Mouse (Mus musculus) right cerebral cortex, postnatal 4 days (tissue): Measurements from ENCODE around the gene Themis.
A peak's percentile ranks its signal among the peaks of the same experiment; 100 is the strongest.

ENCODE experiments used
- DNase-seq: peaks from one replicate; pipeline ENCODE4 v3.0.0-alpha.2; 2022

The Themis gene

DNA sequence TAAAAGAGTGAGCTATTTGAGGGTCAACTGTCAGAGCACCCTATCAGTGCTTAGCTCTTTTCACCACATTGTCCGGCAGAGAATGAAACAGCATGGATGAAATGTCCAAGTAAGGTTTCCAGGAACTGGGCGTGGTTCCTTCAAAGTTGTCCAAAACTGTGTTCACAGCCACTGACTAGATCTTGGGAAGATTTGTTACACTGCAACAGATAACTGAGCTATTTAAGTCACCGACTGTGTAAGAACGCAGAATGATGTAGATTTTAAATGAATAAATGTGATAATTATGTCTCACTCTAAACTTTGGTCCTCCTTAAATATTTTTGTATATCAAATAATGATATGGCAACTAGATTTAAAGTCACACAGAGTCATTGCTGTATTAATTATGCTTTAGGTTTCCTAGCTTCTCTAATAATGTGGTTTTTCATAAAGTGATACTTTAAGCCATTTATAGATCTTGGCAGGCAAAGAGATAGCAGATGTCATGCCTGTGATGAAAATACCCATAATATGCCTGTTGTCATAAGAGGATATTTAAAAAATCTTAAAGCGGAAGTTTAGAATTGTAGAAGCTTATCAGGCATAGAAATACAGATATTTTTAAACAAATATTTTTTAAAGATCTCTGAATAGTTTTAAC is 143.9 kb downstream of the Themis start:
- no peak for DNase-seq

DNA sequence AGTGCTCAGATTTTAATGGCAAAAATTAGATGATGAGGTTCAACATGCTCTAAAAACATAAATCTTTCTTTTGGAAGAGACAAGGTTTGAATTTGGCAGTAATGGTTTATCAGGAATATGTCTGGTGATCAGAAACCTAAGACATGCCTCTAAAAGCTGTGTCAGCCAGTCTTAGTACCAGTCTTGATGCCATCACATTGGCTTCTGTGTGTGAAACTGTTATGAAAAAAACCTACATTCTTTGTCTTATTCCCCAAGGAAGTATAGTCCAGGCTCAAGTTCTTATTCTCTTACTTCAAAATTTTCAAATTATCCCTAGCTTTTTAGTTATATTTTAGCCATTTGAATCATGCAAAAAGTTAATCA is 144.4 kb downstream of the Themis start:
- no peak for DNase-seq

DNA sequence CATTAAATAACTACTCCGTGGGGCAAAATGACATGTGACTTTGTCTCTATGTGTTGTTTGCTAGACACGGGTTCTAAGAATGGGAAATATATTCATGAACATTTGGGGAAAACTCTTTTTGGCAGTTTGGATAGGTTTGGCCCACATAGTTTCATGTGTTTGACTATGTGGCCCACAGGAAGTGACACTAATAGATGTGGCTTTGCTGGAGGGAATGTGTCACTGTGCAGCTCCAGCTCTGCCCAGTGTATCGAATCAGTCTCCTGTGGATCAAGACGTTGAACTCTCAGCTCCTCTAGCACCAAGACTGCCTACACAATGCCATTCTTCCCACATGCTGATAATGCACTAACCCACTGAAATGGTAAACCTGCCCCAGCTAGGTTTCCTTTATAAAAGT is 148.0 kb downstream of the Themis start:
- no peak for DNase-seq

DNA sequence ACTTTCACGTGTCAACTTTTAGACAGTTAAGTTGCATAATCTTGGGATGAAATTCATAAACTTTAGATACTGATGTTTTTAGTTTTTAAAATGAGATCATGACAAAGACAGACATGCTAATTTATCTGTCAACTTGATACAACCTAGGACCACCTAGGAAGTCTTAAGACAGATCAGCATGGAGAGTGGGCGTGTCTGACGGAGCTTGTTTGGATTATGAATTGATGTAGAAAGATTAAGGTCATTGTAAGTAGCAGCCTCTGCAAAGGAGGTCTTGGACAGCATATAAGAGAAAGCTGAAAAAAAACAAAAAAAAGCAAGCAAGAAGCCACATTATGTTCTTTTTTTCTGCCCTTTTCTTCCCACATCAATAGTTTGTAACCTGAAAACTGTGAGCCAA is 154.2 kb downstream of the Themis start:
- no peak for DNase-seq

DNA sequence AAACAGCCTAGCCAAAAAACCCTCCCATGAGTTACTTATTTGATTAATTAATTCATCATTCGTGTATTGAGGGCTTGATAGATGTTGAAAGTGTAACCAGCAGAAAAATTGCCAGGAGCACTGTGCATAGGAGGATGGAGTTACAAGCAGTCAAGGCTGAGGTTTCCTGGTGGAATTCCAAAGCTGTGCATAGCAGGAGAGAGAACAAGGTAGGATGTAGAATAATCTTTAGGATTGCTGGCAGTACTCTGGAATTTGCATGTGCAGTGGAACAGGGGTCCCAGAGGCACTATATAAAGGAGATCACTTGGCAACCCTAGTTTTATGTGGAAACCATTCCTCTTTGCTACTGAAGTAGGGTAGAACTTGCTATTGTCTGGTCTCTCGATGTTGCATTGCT is 174.4 kb downstream of the Themis start:
- no peak for DNase-seq

DNA sequence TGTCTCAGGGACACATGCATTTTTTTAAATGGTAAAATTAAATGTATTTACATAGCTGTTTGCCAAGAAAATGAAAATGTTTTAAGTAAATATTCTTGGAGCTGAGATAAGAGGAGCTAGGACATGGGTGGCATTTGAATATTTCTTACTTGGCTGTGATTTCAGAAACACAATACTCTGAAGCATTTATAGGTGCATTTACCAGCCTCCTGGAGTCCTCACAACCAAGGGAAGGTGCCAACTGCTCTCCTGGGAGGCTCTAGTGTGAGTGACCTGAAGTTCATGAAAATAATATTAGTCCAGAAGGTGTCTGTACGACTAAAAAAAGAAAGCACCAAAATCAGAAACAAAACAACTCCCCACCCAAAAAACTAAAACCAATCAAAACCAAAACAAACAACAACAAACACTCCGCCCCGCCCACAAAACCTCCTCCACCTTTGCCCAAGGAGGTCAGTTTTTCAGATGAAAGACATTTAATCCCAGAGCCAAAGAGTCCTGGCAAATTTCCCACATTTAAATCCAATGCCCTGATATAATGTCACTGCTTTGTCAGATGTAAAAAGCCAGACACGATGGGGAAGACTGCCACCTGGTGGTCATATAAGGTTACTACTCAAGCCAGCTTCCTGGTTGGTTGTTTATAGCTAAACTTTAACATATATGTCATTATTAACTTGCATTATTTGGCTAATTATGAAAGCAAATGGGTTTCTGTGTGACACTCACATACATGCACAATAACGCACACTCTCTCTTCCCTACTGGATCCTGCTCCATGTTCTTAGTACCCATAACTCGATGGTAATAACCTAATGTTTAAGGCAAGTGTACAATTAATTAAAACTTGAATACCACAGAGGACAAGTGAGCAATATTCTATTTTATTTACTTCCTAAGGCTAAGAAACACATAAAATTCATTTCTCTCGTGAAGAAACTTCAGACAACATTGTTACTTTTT is 175.9 kb downstream of the Themis start:
- peak; percentile 56 for DNase-seq

DNA sequence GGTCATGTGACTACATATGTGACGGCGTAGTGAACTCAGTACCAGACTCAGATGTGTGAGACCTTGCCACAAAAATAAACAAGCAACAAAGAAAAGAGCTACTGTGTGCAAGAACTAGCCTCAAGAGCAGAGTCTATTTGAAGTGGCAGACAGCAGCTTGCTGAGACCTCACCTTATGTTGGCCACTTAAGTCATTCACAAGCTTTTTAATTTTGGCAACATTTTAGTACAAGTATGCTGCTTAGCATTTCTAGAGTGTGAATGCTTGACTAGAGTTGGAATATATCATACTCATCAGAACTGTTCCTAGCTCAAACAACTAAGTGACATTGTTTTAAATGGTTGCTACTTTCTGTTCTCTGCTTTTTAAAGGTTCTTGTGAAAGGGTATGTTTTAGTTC is 188.0 kb downstream of the Themis start:
- no peak for DNase-seq

DNA sequence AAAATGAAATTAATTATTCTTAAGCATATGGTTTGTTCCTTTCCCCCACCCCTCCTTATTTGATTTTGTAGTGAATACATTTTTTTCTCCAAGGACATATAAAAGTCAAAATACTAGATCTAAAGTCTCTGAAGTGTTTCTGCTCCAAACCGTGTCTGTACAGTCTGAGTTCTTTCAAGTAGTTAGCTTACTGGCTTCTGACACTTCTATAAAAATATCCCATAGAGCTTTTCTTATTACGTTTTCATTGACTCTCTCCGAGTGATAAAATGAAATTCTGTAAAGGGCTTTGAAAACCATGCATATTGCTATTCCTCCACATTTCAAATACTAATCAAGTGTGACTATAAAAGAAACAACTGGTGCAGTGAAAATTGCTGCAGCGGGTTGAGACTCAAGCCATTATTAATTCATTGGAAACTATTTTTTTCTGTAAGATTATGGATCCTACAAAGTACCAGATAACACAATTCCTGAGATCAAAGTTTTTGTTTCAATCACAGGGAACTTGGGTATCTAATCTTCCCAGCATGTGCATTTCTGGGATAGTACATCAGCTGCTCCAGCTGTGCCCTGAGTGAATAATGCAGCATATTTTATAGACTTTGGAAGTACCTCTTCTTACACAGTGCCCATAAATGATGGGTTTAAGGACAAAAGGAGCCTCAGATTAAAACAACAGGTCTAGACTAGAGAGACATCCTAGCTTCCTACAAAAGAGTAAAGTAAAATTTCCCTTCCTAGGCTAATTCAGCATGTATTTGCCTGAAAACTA is 202.6 kb downstream of the Themis start:
- no peak for DNase-seq

DNA sequence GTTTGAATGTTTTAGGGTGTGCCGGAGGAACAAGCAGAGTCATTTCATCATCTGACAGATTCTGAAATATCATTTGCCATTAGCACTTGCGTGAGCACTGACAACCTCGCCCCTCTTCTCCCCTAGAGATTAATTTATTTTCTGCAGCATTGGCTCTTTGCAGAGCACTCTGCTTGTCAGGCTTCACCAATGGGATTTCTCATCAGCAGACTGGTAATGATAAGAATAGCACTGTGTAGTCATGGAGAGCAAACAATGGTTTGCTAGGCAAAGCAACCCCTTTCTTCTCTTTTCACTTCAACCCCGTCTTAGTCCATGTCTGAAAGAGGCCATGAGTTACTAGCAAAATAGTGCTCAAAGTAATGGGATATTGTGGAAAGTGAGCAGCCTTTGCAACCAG is 206.4 kb downstream of the Themis start:
- DNase-seq: no peak

DNA sequence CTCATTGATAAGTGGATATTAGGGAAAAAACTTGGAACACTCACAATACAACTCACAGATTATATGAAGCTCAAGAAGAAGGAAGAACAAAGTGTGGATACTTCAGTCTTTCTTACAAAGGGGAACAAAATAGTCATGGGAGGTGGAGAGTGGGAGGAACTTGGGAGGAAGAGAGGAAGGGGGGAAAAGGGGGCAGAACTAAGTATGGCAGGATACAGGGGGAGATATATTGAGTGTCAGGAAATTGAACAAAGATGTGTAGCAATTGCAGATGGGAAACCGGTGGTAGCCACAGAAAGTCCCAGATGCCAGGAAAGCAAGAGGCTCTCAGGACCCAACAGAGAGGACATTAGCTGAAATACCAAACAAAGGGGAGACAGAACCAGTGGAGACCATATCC is 219.5 kb downstream of the Themis start:
- DNase-seq: no peak

DNA sequence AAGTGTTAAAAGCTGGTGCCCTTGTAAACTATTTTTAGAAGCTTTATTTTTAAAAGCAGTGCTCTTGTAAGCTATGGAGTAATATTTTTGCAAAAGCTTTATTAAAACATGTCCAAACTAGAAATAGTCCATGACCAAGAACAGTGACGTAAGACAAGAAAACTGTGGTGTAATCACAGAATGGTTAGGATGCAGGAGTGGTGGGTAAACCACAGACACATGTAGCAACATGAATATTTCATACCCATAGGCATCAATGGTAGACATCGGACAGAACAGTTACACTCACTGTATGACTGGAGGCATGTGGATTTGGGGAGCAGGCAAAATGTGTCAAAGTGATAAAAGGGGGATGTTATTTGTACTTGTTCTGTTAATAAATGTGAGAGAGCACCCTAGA is 222.7 kb downstream of the Themis start:
- no peak for DNase-seq

DNA sequence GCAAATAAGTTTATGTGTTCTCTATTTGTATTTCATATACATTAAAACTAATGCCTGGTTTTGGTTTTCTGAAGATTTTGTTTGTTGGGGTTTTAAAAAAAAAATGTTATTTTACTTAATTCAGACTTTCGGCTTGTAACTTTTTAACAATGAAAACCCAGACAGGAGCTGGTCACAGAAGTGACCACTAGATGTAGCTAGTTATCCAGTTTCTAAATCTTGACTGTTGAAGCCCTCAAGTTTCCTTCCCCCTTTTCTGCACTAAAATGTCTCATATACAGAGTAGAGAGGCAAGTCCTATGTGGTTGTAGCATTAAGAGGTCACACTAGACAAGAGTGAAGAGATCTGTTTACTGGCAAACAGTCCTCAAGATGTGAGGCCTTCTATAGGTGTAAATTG is 230.2 kb downstream of the Themis start:
- no peak for DNase-seq
